Mouse (Mus musculus) left cerebral cortex, adult 18-20 months (tissue): ENCODE measurements around the gene Jun. TPM values are rescaled to one million over a fixed set of nuclear protein-coding genes. Genes with fewer than 3 reads are reported as not detected.

Experiments
- DNase-seq, 2 experiments: peaks; one replicate each; pipeline ENCODE4 v3.0.0; 2021 to 2022; ENCODE audit warnings: low spot score in 2 of 2, mixed read lengths in 1 of 2
- total RNA-seq, 2 experiments: library from RNA; stranded (reverse); gene quantifications; 2 replicates each; pipeline ENCODE4 v1.2.3; 2021

The Jun gene
- total RNA-seq, 2 experiments from 2014 or later = 53.8 to 60.5 TPM

GRCm38 (mm10) chr4:95038024-95038423, 14.0 kb downstream of the Jun start:
- DNase-seq = no peak

- DNase-seq = no peak
Observed at GRCm38 (mm10) chr4:95031158-95031557, 20.9 kb downstream of the Jun start.

GRCm38 (mm10) chr4:95025847-95026600, 26.0 kb downstream of the Jun start:
- DNase-seq = no peak

- peak in 1 of 2 experiments; percentile 19 for DNase-seq
Observed at GRCm38 (mm10) chr4:95023350-95023953, 28.6 kb downstream of the Jun start.

DNA sequence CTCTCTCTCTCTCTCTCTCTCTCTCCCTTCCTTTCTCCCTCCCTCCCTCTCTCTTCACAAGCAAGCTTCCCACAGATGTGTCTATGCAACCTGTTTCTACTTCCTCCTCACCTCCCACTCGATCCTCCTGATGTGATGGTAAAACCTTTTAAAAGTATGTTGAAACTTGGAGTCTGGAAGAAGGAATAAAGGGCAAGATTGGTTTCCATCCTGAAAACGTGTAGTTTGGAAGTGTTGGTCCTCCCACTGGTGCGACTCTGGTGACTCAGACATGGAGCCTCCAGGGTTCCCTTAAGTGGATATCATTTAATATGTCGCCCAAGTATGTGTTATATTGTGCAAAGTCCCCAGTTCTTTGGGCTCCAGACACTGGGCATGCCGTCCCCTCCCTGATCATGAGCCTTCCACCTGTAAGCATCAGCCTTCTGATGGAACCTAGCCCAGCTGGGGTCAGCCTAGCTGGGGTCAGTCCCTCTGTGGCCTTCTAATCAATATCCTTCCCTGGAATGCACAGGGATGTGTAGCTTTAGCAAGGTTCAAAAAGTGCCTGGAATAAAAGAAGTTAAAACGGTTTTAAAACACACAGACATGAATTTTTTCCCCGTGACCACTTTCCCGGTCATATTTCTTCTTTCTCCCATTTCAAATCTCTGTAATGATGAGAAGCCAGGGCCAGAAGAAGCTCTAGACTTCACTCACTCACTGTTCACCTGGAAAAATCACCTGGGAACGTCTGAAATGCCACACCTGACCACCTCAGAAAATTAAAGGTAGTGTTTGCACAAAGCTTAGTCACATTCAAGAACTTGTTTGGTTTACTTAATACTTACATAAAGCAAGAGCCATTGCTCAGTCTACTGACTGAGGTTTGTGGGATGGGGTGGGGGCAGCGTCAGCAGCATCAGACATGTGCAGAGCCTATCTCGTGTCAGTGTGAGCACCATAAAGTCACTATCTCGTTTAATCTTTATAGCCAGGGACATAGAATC, 30.1 kb downstream of the Jun start:
- DNase-seq = peak; percentile 8 to 18

- DNase-seq = no peak
Observed at GRCm38 (mm10) chr4:95020201-95020600, 31.8 kb downstream of the Jun start.

DNA sequence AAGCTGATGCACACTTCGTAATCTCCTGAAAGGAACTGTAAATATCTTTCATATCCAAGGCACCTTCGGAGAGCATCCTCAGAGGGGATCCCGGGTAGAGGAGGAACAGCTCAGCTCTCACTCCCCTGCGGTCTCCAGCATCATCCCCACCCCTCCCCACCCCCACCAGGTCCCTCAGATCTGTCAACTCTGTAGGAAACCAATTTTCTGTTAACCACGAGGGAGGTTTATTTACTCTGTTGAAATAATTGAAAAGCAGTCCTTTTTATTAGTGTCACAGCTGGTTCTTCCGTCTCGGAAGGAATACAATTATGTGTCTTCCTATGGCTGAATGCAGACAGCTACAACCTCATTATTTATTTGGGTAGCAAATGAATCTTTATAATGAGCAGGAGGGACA, 33.8 kb downstream of the Jun start:
- no peak for DNase-seq

GRCm38 (mm10) chr4:95012706-95013105, 39.3 kb downstream of the Jun start:
- DNase-seq = no peak

- DNase-seq = no peak
Observed at GRCm38 (mm10) chr4:95012256-95012655, 39.8 kb downstream of the Jun start.

GRCm38 (mm10) chr4:95008175-95009057, 43.6 kb downstream of the Jun start:
- peak; percentile 78 to 86 for DNase-seq

DNA sequence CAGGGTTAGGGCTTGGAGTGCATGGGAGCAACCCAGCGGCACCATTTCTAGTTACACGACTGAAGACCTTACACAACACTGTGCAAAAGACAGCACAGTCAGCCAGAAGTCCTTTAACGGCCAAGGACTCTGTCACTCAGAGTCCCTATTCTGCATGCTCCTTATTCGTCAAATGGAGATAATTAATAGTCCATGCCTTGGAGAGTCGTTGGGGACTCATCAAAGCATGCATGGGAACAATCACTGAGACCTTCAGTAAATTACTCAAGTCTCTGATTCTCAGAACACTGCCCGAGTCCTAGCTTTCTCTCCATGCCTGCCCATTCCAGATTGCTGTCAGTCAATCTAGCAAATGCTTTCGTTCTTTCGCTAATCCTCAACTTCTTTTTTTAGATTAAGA, 44.3 kb downstream of the Jun start:
- no peak for DNase-seq

DNA sequence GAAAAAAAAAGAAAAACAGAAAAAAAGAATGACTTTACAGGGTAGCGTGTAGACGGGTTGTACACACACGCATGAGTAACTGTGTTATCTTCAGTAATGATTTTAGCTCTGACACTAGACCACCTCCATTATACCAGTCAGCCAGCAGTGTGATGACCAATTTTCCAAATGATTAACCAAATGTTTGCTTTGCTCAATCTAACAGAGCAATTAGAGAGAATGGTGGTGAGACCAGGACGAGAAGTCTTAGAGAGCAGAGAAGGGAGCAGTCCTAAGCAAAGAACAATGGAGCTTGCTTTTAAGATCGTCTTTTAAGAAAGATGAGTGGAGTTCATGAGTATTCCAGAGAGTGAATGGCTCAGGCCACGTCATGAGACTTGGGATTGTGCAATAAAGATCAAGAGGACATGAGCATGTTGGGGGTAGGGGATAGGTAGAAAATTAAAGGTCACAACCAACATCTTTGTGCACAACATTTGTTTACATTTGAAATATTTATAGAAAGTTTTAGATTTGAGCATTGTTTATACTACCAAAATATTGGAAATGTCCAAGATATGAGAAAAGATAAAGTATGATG, 46.7 kb downstream of the Jun start:
- DNase-seq = no peak

- peak; percentile 19 to 26 for DNase-seq
Observed at GRCm38 (mm10) chr4:95001043-95001775, 50.8 kb downstream of the Jun start.

GRCm38 (mm10) chr4:95000147-95000546, 51.9 kb downstream of the Jun start:
- DNase-seq = no peak

GRCm38 (mm10) chr4:94999249-94999648, 52.8 kb downstream of the Jun start:
- peak; percentile 50 to 60 for DNase-seq
